Mouse (Mus musculus) layer of hippocampus, postnatal 10 days (tissue): ENCODE results near the gene Zmynd8. TPM values are rescaled to one million over a fixed set of nuclear protein-coding genes. Genes with fewer than 3 reads are reported as not detected.
A peak's percentile ranks its signal among the peaks of the same experiment; 100 is the strongest.

Experiments
- DNase-seq, 2 experiments: peaks; one replicate each; pipeline ENCODE4 v3.0.0; 2021; ENCODE audit warnings: low spot score in 2 of 2
- total RNA-seq, 2 experiments: library from RNA; stranded (reverse); gene quantifications; 2 replicates each; pipeline ENCODE4 v1.2.3; 2021

The Zmynd8 gene
- total RNA-seq, 2 experiments from 2014 or later = 112 to 116 TPM

- no peak for DNase-seq
Observed at GRCm38 (mm10) chr2:165860447-165860846, 38.4 kb downstream of the Zmynd8 start.

DNA sequence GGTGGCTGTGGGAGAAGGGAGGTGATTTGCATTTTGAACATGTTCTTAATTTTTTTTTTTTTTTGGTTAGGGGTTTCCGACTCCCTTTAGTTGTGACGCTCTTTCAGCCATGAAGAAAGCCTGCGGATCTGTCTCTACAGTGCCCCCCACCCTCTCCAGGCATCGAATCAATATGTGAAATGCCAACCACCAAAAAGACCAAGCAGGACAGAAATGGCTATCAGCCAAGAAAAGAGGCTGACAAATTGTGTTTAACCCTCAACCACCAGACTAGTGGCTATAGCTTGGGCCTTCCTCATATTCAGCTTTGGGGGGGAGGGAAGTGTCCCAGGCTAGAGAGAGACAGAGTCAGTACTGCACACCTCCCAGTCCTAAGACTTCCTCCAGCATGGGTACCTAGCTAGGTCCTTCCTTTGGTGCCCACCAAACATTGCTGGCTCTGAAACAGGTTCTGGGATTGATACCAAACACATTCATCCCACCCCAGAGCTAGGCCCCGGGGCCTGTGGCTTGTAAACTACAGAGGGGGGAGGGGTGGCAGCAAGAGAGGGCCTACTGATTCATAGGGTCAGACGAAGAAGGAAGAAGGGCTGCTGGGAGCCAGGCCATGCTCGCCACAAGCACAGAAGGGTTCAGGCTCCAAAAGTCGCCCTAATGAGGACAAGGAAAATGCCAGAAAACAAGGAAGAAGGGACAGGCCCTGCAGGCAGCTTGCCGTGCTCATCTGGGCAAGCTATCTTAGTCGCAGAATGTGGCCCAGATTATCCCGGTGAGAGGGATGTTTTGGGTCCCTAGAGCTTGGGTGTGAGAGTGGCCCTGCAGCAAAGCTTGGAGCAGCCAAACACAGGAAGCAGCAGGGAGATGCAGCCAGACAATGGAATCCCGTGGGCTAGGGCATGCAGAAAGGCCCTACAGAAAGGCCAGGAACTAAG lies 40.1 kb downstream of the Zmynd8 start:
- DNase-seq = peak; percentile 53 to 67

DNA sequence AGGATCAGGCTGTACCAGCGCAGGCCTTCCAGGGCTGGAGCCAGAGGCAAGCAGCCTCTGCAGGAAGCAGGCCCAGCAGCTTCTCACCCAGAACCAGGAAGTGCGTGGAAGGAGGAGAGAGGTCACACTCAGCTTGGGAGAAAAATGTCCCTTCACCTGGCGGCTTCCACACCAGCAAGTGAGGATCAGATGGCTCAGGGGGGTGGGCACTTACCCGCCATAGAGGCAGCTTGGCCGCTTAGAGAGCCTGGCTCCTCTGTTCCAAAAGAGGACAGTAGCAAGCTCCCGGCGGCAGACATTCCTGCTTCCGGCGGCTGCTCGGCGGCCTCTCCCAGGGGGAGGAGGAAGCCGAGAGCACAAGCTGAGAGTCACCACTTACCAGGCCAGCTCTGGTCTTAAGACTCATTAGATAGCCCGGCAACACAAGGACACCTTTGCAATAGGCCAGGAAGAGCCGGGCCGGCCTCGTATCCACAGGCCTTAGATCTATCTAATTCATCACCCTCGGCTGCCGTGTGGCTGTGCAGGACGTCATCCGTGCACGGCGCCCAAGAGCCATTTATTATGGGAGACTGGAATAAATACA lies 40.9 kb downstream of the Zmynd8 start:
- DNase-seq = peak; percentile 57 to 67

- DNase-seq = peak; percentile 38 to 49
Observed at GRCm38 (mm10) chr2:165857395-165857831, 41.4 kb downstream of the Zmynd8 start.

GRCm38 (mm10) chr2:165856611-165857200 lies 42.1 kb downstream of the Zmynd8 start:
- DNase-seq = peak in 1 of 2 experiments; percentile 29

GRCm38 (mm10) chr2:165855641-165856301 lies 43.0 kb downstream of the Zmynd8 start:
- peak; percentile 58 to 63 for DNase-seq

GRCm38 (mm10) chr2:165854207-165854968 lies 44.4 kb downstream of the Zmynd8 start:
- peak in 1 of 2 experiments; percentile 34 for DNase-seq

DNA sequence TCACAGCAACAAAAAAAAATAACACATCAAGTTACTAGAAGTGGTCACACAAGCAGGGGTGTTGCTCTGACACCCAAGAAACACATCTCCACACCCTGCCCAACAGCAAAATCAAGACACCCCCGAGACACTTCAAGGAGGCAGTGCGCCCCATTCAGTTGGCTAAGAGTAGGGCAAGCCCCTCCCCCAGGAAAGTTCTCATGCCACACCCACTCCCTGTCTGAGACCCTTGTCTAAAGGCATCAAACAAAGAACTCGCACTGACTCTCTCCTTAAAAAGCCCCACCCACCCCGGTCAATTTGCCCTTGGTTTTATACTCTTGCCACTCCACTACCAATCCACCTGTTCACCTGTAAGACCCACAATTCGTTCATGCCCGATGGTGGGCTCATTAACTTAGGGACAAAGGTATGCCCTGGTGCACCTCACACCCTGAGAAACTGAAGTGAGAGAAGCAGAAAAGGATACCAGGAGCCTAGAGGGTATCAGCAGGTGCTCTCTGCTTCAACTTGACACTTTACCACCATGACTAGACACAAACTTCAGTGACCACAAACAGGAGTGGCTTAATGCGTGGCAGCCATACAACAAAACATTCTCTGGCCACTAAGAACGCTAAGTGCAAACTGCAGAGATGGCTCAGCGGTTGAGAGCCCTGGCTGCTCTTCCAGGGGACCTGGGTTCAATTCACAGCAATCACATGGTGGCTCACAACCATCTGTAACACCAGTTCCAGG lies 45.8 kb downstream of the Zmynd8 start:
- no peak for DNase-seq

DNA sequence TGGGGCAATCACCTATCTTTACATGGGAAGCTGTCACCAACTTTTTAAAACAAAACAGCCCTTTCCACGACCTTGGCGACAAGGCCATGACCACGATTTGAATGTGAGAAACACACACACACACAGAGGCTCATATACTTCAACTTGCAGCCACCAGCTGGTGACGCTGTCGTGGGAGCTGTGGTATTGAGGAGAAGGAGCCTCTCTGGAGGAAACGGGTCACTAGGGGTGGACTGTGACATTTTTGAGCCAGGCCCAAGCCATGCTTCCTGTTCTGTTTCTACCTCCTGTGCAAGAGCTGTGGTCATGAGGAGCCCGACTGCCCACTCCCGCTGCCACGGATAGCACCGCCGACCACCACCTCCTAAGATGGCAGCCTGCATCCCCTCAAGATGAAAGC lies 46.4 kb downstream of the Zmynd8 start:
- no peak for DNase-seq

DNA sequence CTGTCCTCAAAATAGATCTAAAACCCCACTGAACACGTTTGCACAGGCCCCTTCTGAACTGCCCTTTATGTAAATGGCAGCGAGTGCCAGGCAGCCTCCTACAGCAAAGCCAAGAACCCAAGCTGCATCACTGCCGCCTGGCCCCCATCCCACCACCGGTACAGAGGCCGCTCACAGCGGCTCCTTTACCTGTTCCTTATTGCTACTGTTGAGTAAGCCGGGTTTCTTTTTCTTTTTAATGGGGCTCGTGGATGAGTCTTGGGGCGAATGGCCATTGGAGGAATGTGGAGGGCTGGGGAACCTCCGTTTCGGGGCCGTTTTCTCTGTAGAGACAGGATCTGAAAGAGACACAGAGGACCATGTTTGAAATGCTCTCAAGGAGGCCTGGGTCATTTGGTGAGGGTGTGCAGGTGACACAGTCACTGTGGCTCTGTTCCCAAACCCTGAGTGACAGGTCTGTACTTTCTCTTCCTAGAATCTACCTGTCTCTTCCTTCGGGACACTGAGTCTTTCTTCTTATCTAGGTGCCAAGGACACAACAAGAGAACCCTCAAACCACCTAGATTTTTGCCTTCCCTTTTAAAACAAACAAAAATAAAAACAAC lies 46.9 kb downstream of the Zmynd8 start:
- DNase-seq = no peak

- no peak for DNase-seq
Observed at GRCm38 (mm10) chr2:165850826-165851225, 48.0 kb downstream of the Zmynd8 start.

GRCm38 (mm10) chr2:165849129-165849528 lies 49.7 kb downstream of the Zmynd8 start:
- DNase-seq = peak; percentile 55 to 72

DNA sequence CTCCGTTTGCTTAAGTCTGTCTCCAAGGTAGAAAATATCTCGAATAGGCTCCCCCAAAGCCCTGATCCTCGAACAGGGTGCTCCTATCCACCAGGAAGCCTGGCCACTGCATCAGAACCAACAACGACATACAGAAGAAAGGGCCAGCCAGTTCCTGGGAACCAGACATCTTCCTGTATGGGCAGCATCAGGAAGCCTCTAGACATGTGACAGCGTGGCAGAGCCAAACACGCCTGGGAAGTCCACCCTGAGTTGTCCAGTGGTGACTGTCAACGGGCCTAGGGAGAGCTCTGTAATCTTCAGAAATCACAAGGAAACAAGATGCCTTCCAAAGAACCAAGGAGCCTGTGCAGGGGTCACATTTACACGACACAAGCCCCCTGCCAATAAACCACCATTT lies 52.0 kb downstream of the Zmynd8 start:
- no peak for DNase-seq

DNA sequence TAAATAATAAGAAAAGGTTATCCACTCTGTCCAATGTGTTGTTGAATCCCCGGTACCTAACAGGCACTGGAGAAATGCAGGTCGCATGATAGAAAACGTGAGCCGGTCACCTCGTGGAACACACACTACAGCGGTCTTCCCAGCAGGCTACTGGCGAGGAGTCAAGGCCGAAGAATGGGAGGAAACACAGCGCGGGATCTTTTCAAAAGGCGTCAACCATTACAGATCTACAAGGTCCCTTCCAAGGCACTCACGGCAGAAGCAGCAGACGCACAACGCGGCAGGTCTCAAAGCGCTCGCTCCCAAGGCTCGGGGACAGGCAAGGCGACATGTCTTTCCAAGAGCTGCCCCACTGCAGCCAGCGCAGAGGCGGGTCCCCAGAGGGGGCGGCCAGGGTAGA lies 53.3 kb downstream of the Zmynd8 start:
- no peak for DNase-seq

GRCm38 (mm10) chr2:165843350-165843749 lies 55.5 kb downstream of the Zmynd8 start:
- no peak for DNase-seq

- DNase-seq = no peak
Observed at GRCm38 (mm10) chr2:165842241-165842640, 56.6 kb downstream of the Zmynd8 start.

DNA sequence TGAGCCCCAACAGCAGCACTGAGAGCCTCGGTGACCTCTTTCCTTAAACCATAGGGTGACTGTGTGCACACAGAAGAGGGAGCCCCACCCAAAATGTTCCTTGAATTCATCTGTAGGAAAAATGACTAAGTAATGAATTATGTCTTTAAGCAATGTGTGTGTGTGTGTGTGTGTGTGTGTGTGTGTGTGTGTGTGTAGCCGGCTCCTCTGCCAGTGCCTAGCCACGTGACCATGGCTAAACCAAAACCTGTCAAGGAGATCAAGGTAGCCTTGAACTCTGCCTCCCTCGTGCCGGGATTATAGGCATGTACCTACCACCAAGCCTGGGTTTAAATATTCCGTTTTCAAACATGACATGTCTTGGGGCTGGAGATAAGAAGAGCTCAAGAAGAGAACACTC lies 57.0 kb downstream of the Zmynd8 start:
- DNase-seq = no peak

DNA sequence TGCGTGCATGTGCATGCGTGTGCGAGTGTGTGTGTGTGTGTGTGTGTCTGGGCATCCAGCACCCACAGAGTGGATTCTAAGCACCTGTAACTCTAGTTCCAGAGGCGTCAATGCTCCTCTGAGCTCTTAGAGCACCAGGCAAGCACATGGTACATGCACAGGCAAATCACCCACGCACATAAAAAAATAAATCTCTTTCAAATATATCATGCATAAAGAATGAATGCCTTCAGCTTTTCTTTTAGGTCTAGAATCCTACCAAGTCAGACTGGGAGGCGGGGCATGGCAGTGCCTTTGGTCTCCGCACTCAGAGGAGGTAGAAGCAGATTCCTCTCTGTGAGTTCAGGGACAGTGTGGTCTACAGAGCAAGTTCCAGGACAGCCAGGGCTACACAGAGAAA lies 58.0 kb downstream of the Zmynd8 start:
- DNase-seq = no peak

DNA sequence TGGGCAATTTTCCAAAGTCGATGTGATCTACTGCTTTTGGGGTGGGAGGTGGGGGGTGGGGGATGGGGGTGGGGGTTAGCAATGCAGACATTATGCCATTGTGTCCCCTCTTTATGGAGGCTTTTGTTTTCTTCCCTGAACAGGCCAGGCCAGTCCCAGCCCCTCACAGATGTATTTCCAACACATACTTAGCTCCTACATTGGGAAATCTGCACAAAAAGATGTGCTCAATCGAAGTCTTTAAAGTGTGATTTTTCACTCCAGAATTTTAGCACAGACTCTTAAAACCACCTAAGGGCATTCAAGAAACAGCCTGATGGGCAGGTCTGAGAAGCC lies 59.5 kb downstream of the Zmynd8 start:
- no peak for DNase-seq
